In the genomic region with DNA sequence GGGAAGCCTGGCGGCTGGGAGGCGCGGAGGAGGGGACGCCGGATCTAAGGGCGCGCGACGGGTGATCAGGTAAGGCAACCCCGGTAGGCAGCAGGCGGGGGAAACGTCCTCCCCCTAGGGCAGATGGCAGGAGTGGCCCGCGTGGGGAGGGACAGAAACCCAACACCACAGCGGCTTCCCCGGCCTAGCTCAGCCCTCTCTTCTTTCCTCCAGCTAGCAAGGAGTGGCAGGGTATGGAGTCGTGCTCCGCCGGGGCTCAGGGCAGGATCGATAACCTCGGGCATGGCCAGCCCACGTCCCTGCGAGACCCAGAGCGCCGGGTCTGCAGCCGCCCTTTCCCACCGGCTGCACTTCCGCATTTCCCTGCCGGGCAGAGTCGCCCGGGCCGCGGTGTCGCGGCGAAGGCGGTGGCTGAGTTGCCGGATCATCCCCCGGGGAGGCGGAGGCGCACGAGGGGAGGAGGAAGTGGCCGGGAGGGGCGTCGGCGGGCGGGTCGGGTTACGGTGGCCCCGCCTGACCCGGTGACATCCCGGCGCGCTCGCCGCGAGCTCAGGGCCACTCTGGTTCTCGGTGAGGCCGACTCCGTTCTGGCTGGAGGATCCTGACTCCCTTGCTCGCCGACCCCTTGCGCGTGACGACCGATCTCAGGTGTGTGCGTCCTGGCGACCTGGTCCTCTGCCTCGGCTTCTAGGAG, we compare ENCODE assay signal across 8 mouse cellular contexts. TPM values are rescaled to one million over a fixed set of nuclear protein-coding genes. Genes with fewer than 3 reads are reported as not detected.
DNase-seq lines count a peak whose midpoint lies in the region; ATAC-seq and TF ChIP-seq lines count a peak whose summit lies in the region.

No protein-coding gene starts in this region.

- no peak for TF ChIP-seq CTCF in ES-Bruce4 (IDR thresholded peaks at IDR 0.05; ENCODE audit: low read depth, low read length)

- TF ChIP-seq POLR2A in ES-Bruce4 (IDR thresholded peaks at IDR 0.05; ENCODE audit: insufficient read depth, low read length), result peak; percentile 28

- no peaks in the 10 kb centered on the region for H3K9me3 ChIP-seq in ES-Bruce4 (replicated peaks; ENCODE audit: control insufficient read depth, insufficient read depth, low read length, poor library complexity, severe bottlenecking)
- H3K9me3 ChIP-seq in forebrain, embryonic 14.5 days (replicated peaks; ENCODE audit: control insufficient read depth, low read length), result no peaks in the 10 kb centered on the region
- no peaks in the 10 kb centered on the region for H3K9me3 ChIP-seq in liver, embryonic 16.5 days (replicated peaks; ENCODE audit: control insufficient read depth, low read length)
- H3K9me3 ChIP-seq in neural tube, embryonic 13.5 days, result no peaks in the 10 kb centered on the region

- ATAC-seq in cerebellum, adult (ENCODE audit: insufficient number of reproducible peaks, low FRiP score, low TSS enrichment), result peak; percentile 86
- peak; percentile 83 for ATAC-seq in forebrain, embryonic 14.5 days
- ATAC-seq in liver, embryonic 16.5 days (ENCODE audit: low read depth), result peak; percentile 94
- ATAC-seq in neural tube, embryonic 13.5 days (ENCODE audit: low read depth), result peak; percentile 87

- H3K27me3 ChIP-seq in ES-Bruce4 (ENCODE audit: control insufficient read depth, insufficient read depth, low read length, poor library complexity, severe bottlenecking), result no peaks in the 10 kb centered on the region
- H3K27me3 ChIP-seq in forebrain, embryonic 14.5 days (replicated peaks; ENCODE audit: control insufficient read depth, insufficient read depth, low read length), result 0 out of 2 replicates have a peak, but pooled peaks cover 4% of the 10 kb centered on the region
- no peaks in the 10 kb centered on the region for H3K27me3 ChIP-seq in liver, embryonic 16.5 days (ENCODE audit: control insufficient read depth, insufficient read depth, low read depth, low read length)
- H3K27me3 ChIP-seq in neural tube, embryonic 13.5 days, result peaks cover 17% of the 10 kb centered on the region

- TF ChIP-seq EP300 in ES-Bruce4 (IDR thresholded peaks at IDR 0.05; ENCODE audit: insufficient read depth, low read depth, low read length), result peak; percentile 38; the same call in 1 of the 2 replicates

- peak; percentile 63 for DNase-seq in forebrain, embryonic 14.5 days (ENCODE audit: low spot score)
- DNase-seq in heart, postnatal 14 days, result peak; percentile 92
- peak; percentile 61 for DNase-seq in large intestine, adult 2 months (ENCODE audit: low read depth, low spot score)
- DNase-seq in telencephalon, adult 2 months (ENCODE audit: low read depth, low spot score), result peak; percentile 28

- peak overlapping the region; percentile 95 for H3K4me2 ChIP-seq in forebrain, embryonic 14.5 days (ENCODE audit: low read length)
- H3K4me2 ChIP-seq in liver, embryonic 16.5 days (ENCODE audit: low read depth, low read length), result peak overlapping the region; percentile 92
- peak overlapping the region; percentile 97 for H3K4me2 ChIP-seq in neural tube, embryonic 13.5 days

- H3K4me3 ChIP-seq in ES-Bruce4 (ENCODE audit: low read depth, low read length), result peak overlapping the region; percentile 80
- H3K4me3 ChIP-seq in forebrain, embryonic 14.5 days (ENCODE audit: low read depth, low read length), result peak overlapping the region; percentile 72
- H3K4me3 ChIP-seq in liver, embryonic 16.5 days (ENCODE audit: low read depth, low read length), result peak overlapping the region; percentile 75
- H3K4me3 ChIP-seq in neural tube, embryonic 13.5 days, result peak overlapping the region; percentile 76

- WGBS in forebrain, embryonic 14.5 days, result 0% methylated on average over 40 of the region's 69 CpGs
- under 1% methylated on average over 69 of the region's 69 CpGs for WGBS in large intestine, adult 2 months
- under 1% methylated on average over 63 of the region's 69 CpGs for WGBS in liver, embryonic 16.5 days (ENCODE audit: insufficient replicate concordance)
- WGBS in neural tube, embryonic 13.5 days, result under 1% methylated on average over 65 of the region's 69 CpGs

- no peaks in the 10 kb centered on the region for H3K36me3 ChIP-seq in ES-Bruce4 (ENCODE audit: control insufficient read depth, insufficient read depth, low read length, poor library complexity, severe bottlenecking)
- H3K36me3 ChIP-seq in forebrain, embryonic 14.5 days (ENCODE audit: control insufficient read depth, insufficient read depth, low read length), result no peaks in the 10 kb centered on the region
- H3K36me3 ChIP-seq in liver, embryonic 16.5 days (ENCODE audit: control insufficient read depth, insufficient read depth), result no peaks in the 10 kb centered on the region
- no peaks in the 10 kb centered on the region for H3K36me3 ChIP-seq in neural tube, embryonic 13.5 days

- intact Hi-C loops in heart, postnatal 14 days (cut with DNase I), result loop anchor here (2.0 kb wide), 2 partner anchors 55 to 123 kb away; no protein-coding TSS in a partner anchor

- H3K9ac ChIP-seq in ES-Bruce4 (ENCODE audit: low read depth, poor library complexity, severe bottlenecking), result peak overlapping the region; percentile 78
- H3K9ac ChIP-seq in forebrain, embryonic 14.5 days (ENCODE audit: low read length), result peak overlapping the region; percentile 83
- H3K9ac ChIP-seq in liver, embryonic 16.5 days (ENCODE audit: low read depth, low read length), result peak overlapping the region; percentile 74
- H3K9ac ChIP-seq in neural tube, embryonic 13.5 days, result peak overlapping the region; percentile 86

- H3K4me1 ChIP-seq in ES-Bruce4 (ENCODE audit: control insufficient read depth, insufficient read depth, low read length), result peaks cover 6% of the 10 kb centered on the region
- peaks cover 9% of the 10 kb centered on the region for H3K4me1 ChIP-seq in forebrain, embryonic 14.5 days (ENCODE audit: control insufficient read depth, insufficient read depth, low read length)
- peaks cover 8% of the 10 kb centered on the region; the same call in 1 of the 2 replicates for H3K4me1 ChIP-seq in liver, embryonic 16.5 days (ENCODE audit: control insufficient read depth, low read depth, low read length)
- H3K4me1 ChIP-seq in neural tube, embryonic 13.5 days (replicated peaks), result peaks cover 15% of the 10 kb centered on the region

- peak overlapping the region; percentile 78 for H3K27ac ChIP-seq in ES-Bruce4 (ENCODE audit: insufficient read depth, low read length)
- H3K27ac ChIP-seq in forebrain, embryonic 14.5 days (ENCODE audit: low read depth, low read length), result peak overlapping the region; percentile 21; the same call in 1 of the 2 replicates
- H3K27ac ChIP-seq in liver, embryonic 16.5 days (ENCODE audit: low read length), result peak overlapping the region; percentile 52; the same call in 1 of the 2 replicates
- H3K27ac ChIP-seq in neural tube, embryonic 13.5 days (replicated peaks), result peak overlapping the region; percentile 42; the same call in 1 of the 2 replicates

RNA-seq across cellular contexts. Expression of gene Gpd2, which starts 0.6 kb away (rescaled TPM):
- 39.2 and 40.0 TPM in 2 replicates for polyA plus RNA-seq in ES-Bruce4 (2011; ENCODE audit: insufficient read depth, insufficient read length, low read depth, missing spikeins)
- polyA plus RNA-seq in forebrain, embryonic 14.5 days (2014; fragmentation: Nextera tagmentation; extraction: Ambion mirVana), result 17.8 and 21.8 TPM in 2 replicates
- total RNA-seq in heart, postnatal 14 days (2021), result 10 to 100 TPM; 14.5 to 22.0 TPM
- polyA plus RNA-seq in large intestine, adult 2 months (2012; rRNA removed), result 16.5 and 34.8 TPM in 2 replicates
- polyA plus RNA-seq in liver, embryonic 16.5 days (2015; fragmentation: Nextera tagmentation; extraction: Ambion mirVana), result 4.6 and 5.9 TPM in 2 replicates
- 16.2 and 17.4 TPM in 2 replicates for polyA plus RNA-seq in neural tube, embryonic 13.5 days (2015; fragmentation: Nextera tagmentation; extraction: Ambion mirVana)

Comparison
In these comparisons a context has a peak if more than half of its experiments do, and no peak if none do; other contexts are left out.
1. Peak in every context shown above with its lines: DNase-seq, ATAC-seq, H3K4me3 ChIP-seq and H3K27ac ChIP-seq.
2. H3K27ac ChIP-seq: peak in every context shown above with its lines; median percentile 78 in ES-Bruce4; 52 in liver, embryonic 16.5 days; 42 in neural tube, embryonic 13.5 days; 21 in forebrain, embryonic 14.5 days.
3. DNase-seq: peak in every context shown above with its lines; median percentile 92 in heart, postnatal 14 days; 63 in forebrain, embryonic 14.5 days; 61 in large intestine, adult 2 months; 28 in telencephalon, adult 2 months.